Mouse (Mus musculus): ENCODE measurements around the gene Tcea3. TPM values are rescaled to one million over a fixed set of nuclear protein-coding genes. Genes with fewer than 3 reads are reported as not detected.

Tcea3 gene
- 1.0 and 3.6 TPM in 2 replicates for polyA plus RNA-seq (2012; rRNA removed)

DNA sequence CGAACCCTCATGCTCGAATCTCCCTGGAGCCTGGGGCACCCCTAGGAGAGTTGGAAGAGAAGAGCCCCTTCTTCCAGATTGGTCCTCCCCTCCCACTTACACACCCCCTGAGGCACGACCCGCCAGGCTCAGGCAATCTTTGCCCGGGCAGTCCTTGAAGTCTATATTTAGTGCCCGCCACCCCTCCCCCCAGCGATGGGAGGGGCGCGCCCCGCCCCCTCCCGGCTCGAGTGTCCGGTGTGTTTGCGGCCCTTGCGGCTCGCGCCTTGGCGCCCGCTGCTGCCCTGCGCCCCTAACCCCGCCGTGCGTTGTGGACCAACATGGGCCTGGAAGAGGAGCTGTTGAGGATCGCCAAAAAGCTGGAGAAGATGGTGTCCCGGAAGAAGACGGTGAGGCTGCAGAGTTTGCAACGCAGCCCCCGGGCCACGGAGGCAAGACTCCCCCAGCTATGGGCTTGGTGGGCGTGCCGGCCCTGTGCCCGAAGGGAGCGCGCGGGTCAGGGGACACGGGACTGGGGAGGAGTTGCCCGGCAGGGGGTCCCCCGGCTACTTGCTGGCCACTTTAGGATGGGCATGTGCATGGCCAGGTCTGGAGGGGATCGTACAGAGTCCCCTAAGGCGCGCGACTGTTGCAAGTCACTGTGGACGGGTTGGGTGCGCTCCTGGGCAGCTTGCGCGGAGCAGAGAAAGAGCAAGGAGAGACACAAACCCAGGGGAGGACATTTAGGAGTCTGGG lies at the start of gene Tcea3:
Tcea3 (plus strand) TSS at position 1 of the 735 bp plus-strand sequence.

GRCm38 (mm10) chr4:136206033-136206893 lies 41.3 kb upstream of the Tcea3 start, which contains the start of gene Asap3:
Gene Asap3 (plus strand): TSS chr4:136206365.

DNA sequence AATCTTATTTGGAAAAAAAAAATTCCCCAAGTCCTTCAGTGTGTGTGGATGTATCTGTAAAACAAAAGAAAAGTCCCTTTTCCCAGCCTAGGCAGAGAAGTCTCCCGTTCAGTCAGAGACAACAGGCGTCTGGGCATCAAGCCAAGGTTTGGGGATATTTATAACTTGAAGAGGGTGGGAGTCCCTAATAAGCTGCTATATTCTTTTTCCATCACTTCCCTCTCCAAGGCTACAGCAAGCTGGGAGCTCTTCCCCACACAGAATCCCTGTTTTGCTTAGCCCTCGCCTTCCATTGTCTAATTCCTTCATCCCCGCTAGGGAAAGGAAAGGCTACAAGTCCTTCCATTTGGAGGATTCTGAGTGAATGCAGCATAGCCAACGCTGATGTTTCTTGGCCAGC lies 36.9 kb downstream of the Tcea3 start, which contains the start of gene Zfp46:
Zfp46 (plus strand) TSS at position 229 of the 400 bp plus-strand sequence.

DNA sequence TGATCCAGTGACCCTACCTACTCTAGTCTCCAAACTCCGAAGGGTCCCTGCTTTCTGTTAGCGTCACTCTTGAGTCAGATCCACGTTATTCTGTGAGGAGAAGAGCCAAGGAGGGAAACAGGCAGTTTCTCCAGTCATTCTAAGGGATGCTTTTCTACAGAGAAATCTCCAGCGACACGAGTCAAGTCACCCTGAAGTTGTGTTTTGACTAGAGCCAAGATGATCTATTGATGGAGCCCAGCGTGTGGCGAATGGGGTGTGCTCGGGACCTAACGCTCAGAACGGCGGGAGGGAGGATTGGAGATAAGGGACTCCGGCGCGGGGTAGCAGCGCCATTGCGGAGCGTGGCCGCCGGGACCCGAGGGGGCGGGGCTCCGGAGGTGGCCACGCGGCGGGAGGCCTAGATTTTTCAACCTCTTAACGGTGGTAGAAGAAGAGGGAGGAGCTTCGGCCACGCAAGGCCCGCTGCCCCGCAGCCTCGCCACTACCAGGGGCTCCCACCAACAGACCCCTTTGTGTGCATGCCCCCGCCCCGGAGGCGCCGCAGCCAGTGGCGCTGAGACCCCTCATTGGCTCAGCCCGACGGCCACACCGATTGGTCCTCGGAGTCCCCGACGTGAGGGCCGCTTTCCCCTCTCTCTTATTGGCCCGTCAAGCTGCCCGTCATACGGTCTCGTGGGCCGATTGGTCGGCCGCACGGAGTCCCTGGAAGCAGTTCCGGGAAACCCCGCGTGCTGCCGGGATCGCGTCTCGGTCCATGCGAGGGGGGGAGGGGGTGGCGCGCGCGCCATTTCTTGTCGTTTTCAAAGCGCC lies 62.9 kb downstream of the Tcea3 start, which contains the start of gene Hnrnpr:
Hnrnpr (plus strand) TSS at position 714 of the 813 bp plus-strand sequence.

Other genes with a start within 250 kb of the Tcea3 start
- 20.4 and 21.3 TPM in 2 replicates for gene Eloa, start 226.0 kb upstream of the Tcea3 start, polyA plus RNA-seq (2012; rRNA removed)
- gene Rpl11, start 194.3 kb upstream of the Tcea3 start, polyA plus RNA-seq (2012; rRNA removed): 1,047 and 1,063 TPM in 2 replicates
- gene Id3, start 104.2 kb upstream of the Tcea3 start, polyA plus RNA-seq (2012; rRNA removed): 115 and 144 TPM in 2 replicates
- 4.5 and 6.0 TPM in 2 replicates for gene E2f2, start 75.3 kb upstream of the Tcea3 start, polyA plus RNA-seq (2012; rRNA removed)
- gene Asap3, start 41.4 kb upstream of the Tcea3 start, polyA plus RNA-seq (2012; rRNA removed): 5.4 and 9.5 TPM in 2 replicates
- 50.0 and 51.8 TPM in 2 replicates for gene Zfp46, start 37.0 kb downstream of the Tcea3 start, polyA plus RNA-seq (2012; rRNA removed)
- 169 and 188 TPM in 2 replicates for gene Hnrnpr, start 63.2 kb downstream of the Tcea3 start, polyA plus RNA-seq (2012; rRNA removed)
- gene Htr1d, start 175.8 kb downstream of the Tcea3 start, polyA plus RNA-seq (2012; rRNA removed): 0.22 and 0.64 TPM in 2 replicates
- 0.12 and 0.20 TPM in 2 replicates for gene 6030445D17Rik, start 214.5 kb downstream of the Tcea3 start, polyA plus RNA-seq (2012; rRNA removed)
- 12.9 and 13.1 TPM in 2 replicates for gene Luzp1, start 222.0 kb downstream of the Tcea3 start, polyA plus RNA-seq (2012; rRNA removed)